Mouse (Mus musculus) forebrain, embryonic 13.5 days (tissue): ENCODE measurements at regions not wholly inside any gene's neighbourhood (a gene's known extent, or its start where the extent isn't known, plus 50 kb on each side); places are given as distances from the start of the nearest gene placed in this dataset.
"Not testable (repeated sequence)": the region's sequence is repeated elsewhere in the genome, so short reads cannot be mapped to it uniquely, and the experiment has no call there.

Source experiments
- ATAC-seq: fragments of 200-750 bp; cut with Nextera tagmentation; 2 replicates; pipeline ENCODE4 v1.8.0; 2017
- H3K27ac ChIP-seq: fragments of 300-500 bp; sonication (generic); 2 replicates; pipeline ENCODE4 v1.5.1; 2015; ENCODE audit warnings: inconsistent platforms, mild to moderate bottlenecking, moderate library complexity
- H3K27me3 ChIP-seq: fragments of 300-500 bp; sonication (generic); 2 replicates; pipeline ENCODE4 v1.6.1; 2015; ENCODE audit warnings: mild to moderate bottlenecking, inconsistent platforms
- H3K36me3 ChIP-seq: fragments of 300-500 bp; sonication (generic); 2 replicates; pipeline ENCODE4 v1.6.1; 2015; ENCODE audit warnings: mild to moderate bottlenecking, inconsistent platforms; ENCODE audit not compliant: poor library complexity, severe bottlenecking
- H3K4me1 ChIP-seq: fragments of 300-500 bp; sonication (generic); 2 replicates; pipeline ENCODE4 v1.6.1; 2015; ENCODE audit warnings: inconsistent platforms
- H3K4me2 ChIP-seq: fragments of 300-500 bp; sonication (generic); 2 replicates; pipeline ENCODE4 v1.6.1; 2015; ENCODE audit warnings: inconsistent platforms, mild to moderate bottlenecking, moderate library complexity
- H3K4me3 ChIP-seq: fragments of 300-500 bp; sonication (generic); 2 replicates; pipeline ENCODE4 v1.5.1; 2015; ENCODE audit warnings: mild to moderate bottlenecking, inconsistent platforms
- H3K9ac ChIP-seq: fragments of 300-500 bp; sonication (generic); 2 replicates; pipeline ENCODE4 v1.6.1; 2015; ENCODE audit warnings: mild to moderate bottlenecking, inconsistent platforms
- H3K9me3 ChIP-seq: fragments of 300-500 bp; sonication (generic); replicated peaks from 2 replicates; pipeline ENCODE4 v1.6.1; 2016; ENCODE audit warnings: inconsistent platforms
- WGBS: fragments of 180-500 bp; shearing (Covaris S2); methylation state at CpG from one replicate; pipeline ENCODE4 v1.1.7; 2015; 5-methylcytosine and 5-hydroxymethylcytosine counted together

- H3K27ac ChIP-seq, H3K9ac ChIP-seq: not testable (repeated sequence)
- WGBS, result 79% methylated on average over 1 of the region's 1 CpGs
Measured at GRCm38 (mm10) chr12:115145407-115145806, 902.1 kb upstream of the Zfp386 start.

GRCm38 (mm10) chr12:115146471-115146870, 901.1 kb upstream of the Zfp386 start:
- not testable (repeated sequence) for H3K4me2 ChIP-seq, ATAC-seq, H3K4me1 ChIP-seq, H3K36me3 ChIP-seq, H3K27me3 ChIP-seq, H3K27ac ChIP-seq, H3K4me3 ChIP-seq, H3K9ac ChIP-seq
- WGBS, result 84% methylated on average over 2 of the region's 2 CpGs
- peaks cover 10% of the 10 kb centered on the region for H3K9me3 ChIP-seq

More at GRCm38 (mm10) chr12:115145407-115145806, 902.1 kb upstream of the Zfp386 start:
- H3K36me3 ChIP-seq, H3K4me3 ChIP-seq, ATAC-seq, H3K4me1 ChIP-seq, H3K4me2 ChIP-seq, H3K27me3 ChIP-seq: not testable (repeated sequence)
- H3K9me3 ChIP-seq, result peaks cover 10% of the 10 kb centered on the region

DNA sequence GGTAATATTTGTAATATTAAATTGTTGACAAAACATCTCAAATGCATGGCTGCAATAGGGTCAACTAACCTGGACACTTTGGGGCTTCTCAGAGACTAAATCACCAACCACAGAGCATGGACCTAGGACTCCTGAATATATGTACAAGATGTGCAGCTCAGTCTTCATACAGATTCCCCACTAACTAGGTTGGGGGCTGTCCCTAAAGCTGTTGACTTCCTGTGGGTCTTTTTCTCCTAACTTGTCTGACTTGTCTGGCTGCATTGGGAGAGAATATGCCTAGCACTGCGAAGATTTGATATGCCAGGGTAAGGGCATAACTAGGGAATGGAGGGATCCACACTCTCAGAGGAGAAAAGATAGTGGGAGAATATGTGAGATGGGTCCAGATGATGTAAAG, 895.6 kb upstream of the Zfp386 start:
- peaks cover 10% of the 10 kb centered on the region for H3K9me3 ChIP-seq
- not testable (repeated sequence) for ATAC-seq, H3K9ac ChIP-seq, H3K4me1 ChIP-seq, H3K36me3 ChIP-seq, H3K27ac ChIP-seq, H3K4me3 ChIP-seq, H3K4me2 ChIP-seq, H3K27me3 ChIP-seq
- 38% methylated on average over 1 of the region's 1 CpGs for WGBS

GRCm38 (mm10) chr12:115158231-115158630, 889.3 kb upstream of the Zfp386 start:
- H3K27ac ChIP-seq, H3K36me3 ChIP-seq, H3K9me3 ChIP-seq, ATAC-seq, H3K4me1 ChIP-seq, H3K4me2 ChIP-seq, H3K9ac ChIP-seq, H3K27me3 ChIP-seq, H3K4me3 ChIP-seq: not testable (repeated sequence)
- WGBS, result 75% methylated on average over 2 of the region's 2 CpGs

GRCm38 (mm10) chr12:115158717-115159232, 888.7 kb upstream of the Zfp386 start:
- not testable (repeated sequence) for H3K4me1 ChIP-seq, H3K9ac ChIP-seq, H3K4me3 ChIP-seq, H3K36me3 ChIP-seq, ATAC-seq, H3K4me2 ChIP-seq, H3K27ac ChIP-seq, H3K9me3 ChIP-seq, H3K27me3 ChIP-seq
- 54% methylated on average over 1 of the region's 2 CpGs for WGBS

DNA sequence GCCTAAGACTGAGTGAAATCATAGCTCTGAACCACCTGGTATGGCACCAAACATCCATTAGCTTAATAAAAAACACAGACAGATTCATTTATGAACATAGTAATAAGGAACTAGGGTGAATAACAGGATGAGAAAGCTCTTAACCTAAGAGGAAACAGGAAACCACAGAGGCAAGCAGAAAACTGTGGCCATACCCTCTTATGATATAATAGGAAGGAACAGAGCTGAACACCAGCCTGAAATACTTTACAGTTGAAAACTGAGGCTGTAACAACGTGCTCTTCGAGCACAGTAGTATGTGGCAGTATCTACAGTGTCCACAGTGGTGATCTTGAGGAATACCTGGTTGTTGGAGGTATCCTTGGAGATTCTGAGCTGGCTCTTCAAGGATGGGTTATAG, 882.0 kb upstream of the Zfp386 start:
- not testable (repeated sequence) for H3K4me3 ChIP-seq, H3K27me3 ChIP-seq, H3K4me2 ChIP-seq, H3K4me1 ChIP-seq, H3K36me3 ChIP-seq, H3K9me3 ChIP-seq, H3K9ac ChIP-seq, ATAC-seq, H3K27ac ChIP-seq
- 41% methylated on average over 2 of the region's 2 CpGs for WGBS

GRCm38 (mm10) chr12:115166006-115166405, 881.5 kb upstream of the Zfp386 start:
- not testable (repeated sequence) for H3K9ac ChIP-seq, H3K4me1 ChIP-seq, ATAC-seq, H3K36me3 ChIP-seq, H3K9me3 ChIP-seq, H3K27ac ChIP-seq, H3K27me3 ChIP-seq, H3K4me3 ChIP-seq, H3K4me2 ChIP-seq
- 60% methylated on average over 1 of the region's 1 CpGs for WGBS

DNA sequence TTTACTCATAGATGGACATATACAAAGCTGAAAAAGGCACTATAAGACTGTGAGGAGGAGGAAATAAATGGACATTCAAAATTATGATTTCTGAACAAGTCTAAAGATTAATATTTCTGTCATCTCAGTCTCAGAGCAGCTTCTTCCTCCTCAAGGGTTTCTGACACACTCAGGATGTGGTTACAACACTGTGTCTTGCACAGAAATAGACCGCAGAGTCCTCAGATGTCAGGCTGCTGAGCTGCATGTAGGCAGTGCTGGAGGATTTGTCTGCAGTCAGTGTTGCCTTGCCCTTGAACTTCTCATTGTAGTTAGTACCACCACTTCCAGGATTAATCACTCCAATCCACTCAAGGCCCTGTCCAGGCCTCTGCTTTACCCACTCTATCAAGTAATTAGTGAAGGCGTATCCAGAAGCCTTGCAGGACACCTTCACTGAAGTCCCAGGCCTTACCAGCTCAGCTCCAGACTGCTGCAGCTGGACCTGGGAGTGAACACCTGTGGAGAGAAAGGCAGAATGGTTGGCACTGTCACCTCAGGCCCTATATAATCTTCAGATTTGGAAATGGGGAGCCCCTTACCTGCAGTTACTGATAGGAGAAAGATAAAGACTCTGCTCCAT, 853.9 kb upstream of the Zfp386 start:
- no peak overlapping the region for H3K9ac ChIP-seq
- no peaks in the 10 kb centered on the region for H3K4me1 ChIP-seq
- H3K9me3 ChIP-seq, result peaks cover 24% of the 10 kb centered on the region
- ATAC-seq, result no peak
- H3K4me3 ChIP-seq, result no peak overlapping the region
- no peak overlapping the region for H3K4me2 ChIP-seq
- 90% methylated on average over 2 of the region's 2 CpGs for WGBS
- H3K27ac ChIP-seq, result no peak overlapping the region
- no peaks in the 10 kb centered on the region for H3K36me3 ChIP-seq
- H3K27me3 ChIP-seq, result no peaks in the 10 kb centered on the region

DNA sequence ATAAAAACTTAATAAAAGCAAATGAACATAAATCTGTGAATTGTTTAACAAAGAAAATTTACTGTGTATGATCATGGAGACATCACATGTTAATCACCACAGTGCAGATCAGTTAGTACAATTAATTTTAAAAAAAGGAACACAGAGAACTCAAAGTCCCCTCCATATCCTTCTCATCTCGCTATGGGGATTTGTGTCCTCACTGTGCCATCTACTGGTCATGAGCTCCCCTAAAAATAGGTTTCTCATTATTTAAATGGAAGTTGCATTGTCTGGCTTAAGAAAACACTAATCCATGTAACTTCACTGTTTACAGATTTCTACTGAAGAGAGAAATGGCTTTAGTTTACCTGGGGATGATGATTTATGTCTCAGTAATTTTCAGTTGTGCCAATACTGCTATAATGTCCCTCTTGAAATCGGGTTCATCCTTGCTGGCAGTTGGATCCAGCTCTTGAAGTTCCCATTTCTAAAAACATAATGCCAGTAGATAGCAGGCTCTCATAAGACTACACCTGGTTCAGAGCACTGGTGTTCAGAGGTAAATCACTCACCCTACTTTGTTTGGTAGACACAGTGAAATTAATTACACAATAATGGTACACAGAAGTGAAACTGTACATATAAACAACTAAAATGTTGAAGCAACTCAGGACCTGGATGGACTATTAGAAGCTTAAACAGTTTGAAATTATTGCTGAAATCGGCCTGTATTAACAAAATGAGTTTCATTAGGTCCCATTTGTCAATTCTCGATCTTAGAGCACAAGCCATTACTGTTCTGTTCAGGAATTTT, 850.0 kb upstream of the Zfp386 start:
- Histone ChIP-seq H3K27ac (no peak overlapping the region), H3K27me3 (no peaks in the 10 kb centered on the region), H3K4me2 (no peak overlapping the region), H3K9ac (no peak overlapping the region), H3K36me3 (no peaks in the 10 kb centered on the region), H3K9me3 (peaks cover 15% of the 10 kb centered on the region), H3K4me1 (no peaks in the 10 kb centered on the region), H3K4me3 (no peak overlapping the region)
- ATAC-seq, result no peak
- 67% methylated on average over 4 of the region's 4 CpGs for WGBS

DNA sequence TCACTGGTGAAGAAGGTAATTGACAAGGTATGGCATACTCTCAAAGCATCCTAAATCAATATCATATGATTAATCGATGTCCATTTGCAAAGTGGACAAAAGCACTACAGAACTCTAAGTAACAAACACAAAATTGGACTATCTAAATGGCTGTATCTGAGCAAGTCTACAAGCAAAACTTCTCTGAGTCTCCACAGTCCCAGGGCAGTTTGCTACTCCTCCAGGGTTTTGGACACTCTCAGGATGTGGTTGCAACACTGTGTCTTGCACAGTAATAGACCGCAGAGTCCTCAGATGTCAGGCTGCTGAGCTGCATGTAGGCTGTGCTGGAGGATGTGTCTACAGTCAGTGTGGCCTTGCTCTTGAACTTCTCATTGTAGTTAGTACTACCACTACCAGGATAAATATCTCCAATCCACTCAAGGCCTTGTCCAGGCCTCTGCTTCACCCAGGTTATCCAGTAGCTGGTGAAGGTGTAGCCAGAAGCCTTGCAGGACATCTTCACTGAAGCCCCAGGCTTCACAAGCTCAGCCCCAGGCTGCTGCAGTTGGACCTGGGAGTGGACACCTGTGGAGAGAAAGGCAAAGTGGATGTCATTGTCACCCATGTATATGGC, 839.6 kb upstream of the Zfp386 start:
- ATAC-seq, H3K27me3 ChIP-seq, H3K36me3 ChIP-seq, H3K27ac ChIP-seq, H3K4me3 ChIP-seq, H3K4me1 ChIP-seq, H3K9me3 ChIP-seq, H3K9ac ChIP-seq, H3K4me2 ChIP-seq: not testable (repeated sequence)
- WGBS, result 86% methylated on average over 2 of the region's 2 CpGs

DNA sequence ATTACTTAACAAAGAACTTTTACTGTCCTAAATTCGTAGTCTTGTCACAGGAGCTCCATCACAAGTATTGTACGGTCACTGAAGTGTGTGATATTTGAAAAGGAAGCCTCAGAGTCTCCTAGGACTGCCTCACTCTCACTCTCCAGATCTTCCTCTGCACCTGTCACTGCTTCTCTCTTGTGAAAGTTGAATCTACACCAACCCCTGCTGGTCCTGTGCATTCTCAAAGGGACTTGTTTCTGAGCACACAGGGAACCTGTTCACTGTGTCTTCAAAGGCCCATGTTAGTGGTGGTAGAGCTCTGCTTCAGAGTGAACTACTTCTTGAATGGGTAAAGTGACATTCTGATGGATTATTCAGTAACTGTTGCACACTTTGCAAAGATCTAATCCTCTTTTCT, 824.9 kb upstream of the Zfp386 start:
- H3K4me3 ChIP-seq, result no peak overlapping the region
- peaks cover 23% of the 10 kb centered on the region for H3K9me3 ChIP-seq
- no peaks in the 10 kb centered on the region for H3K27me3 ChIP-seq
- H3K36me3 ChIP-seq, result no peaks in the 10 kb centered on the region
- H3K27ac ChIP-seq, result no peak overlapping the region
- no peak for ATAC-seq
- H3K4me1 ChIP-seq, result no peaks in the 10 kb centered on the region
- WGBS, result 71% methylated on average over 2 of the region's 2 CpGs
- H3K4me2 ChIP-seq, result no peak overlapping the region
- H3K9ac ChIP-seq, result no peak overlapping the region

- no peaks in the 10 kb centered on the region for H3K27me3 ChIP-seq
- peaks cover 41% of the 10 kb centered on the region for H3K9me3 ChIP-seq
- H3K9ac ChIP-seq, result no peak overlapping the region
- H3K27ac ChIP-seq, result no peak overlapping the region
- H3K4me1 ChIP-seq, result no peaks in the 10 kb centered on the region
- 65% methylated on average over 1 of the region's 1 CpGs for WGBS
- no peak overlapping the region for H3K4me3 ChIP-seq
- no peak for ATAC-seq
- H3K36me3 ChIP-seq, result no peaks in the 10 kb centered on the region
- H3K4me2 ChIP-seq, result no peak overlapping the region
Measured at GRCm38 (mm10) chr12:115229965-115230364, 817.6 kb upstream of the Zfp386 start.
